Mouse (Mus musculus) testis, postnatal 14 days (tissue): ENCODE measurements around the gene Zdhhc9.

Source experiments
- DNase-seq: peaks from one replicate; pipeline ENCODE4 v3.0.0; 2021; ENCODE audit warnings: low spot score

Zdhhc9 gene

GRCm38 (mm10) chrX:48170368-48170767, 38.3 kb downstream of the Zdhhc9 start:
- DNase-seq = no peak

- DNase-seq = no peak
Observed at GRCm38 (mm10) chrX:48169892-48170291, 38.8 kb downstream of the Zdhhc9 start.

- DNase-seq = no peak
Observed at GRCm38 (mm10) chrX:48158229-48158919, 50.3 kb downstream of the Zdhhc9 start.

- no peak for DNase-seq
Observed at GRCm38 (mm10) chrX:48157396-48157795, 51.3 kb downstream of the Zdhhc9 start.

GRCm38 (mm10) chrX:48155489-48155888, 53.2 kb downstream of the Zdhhc9 start:
- DNase-seq = no peak

GRCm38 (mm10) chrX:48153949-48154348, 54.7 kb downstream of the Zdhhc9 start:
- no peak for DNase-seq

- no peak for DNase-seq
Observed at GRCm38 (mm10) chrX:48153414-48153813, 55.3 kb downstream of the Zdhhc9 start.

GRCm38 (mm10) chrX:48152106-48152505, 56.6 kb downstream of the Zdhhc9 start:
- no peak for DNase-seq

- no peak for DNase-seq
Observed at GRCm38 (mm10) chrX:48147741-48148186, 60.9 kb downstream of the Zdhhc9 start.

GRCm38 (mm10) chrX:48147226-48147625, 61.5 kb downstream of the Zdhhc9 start:
- DNase-seq = no peak

- DNase-seq = no peak
Observed at GRCm38 (mm10) chrX:48146262-48146661, 62.4 kb downstream of the Zdhhc9 start, which contains the start of gene Sash3. Gene Sash3, plus strand, starts transcription at chrX:48146436.

GRCm38 (mm10) chrX:48143415-48144335, 65.0 kb downstream of the Zdhhc9 start:
- no peak for DNase-seq

- no peak for DNase-seq
Observed at GRCm38 (mm10) chrX:48141481-48141880, 67.2 kb downstream of the Zdhhc9 start.

GRCm38 (mm10) chrX:48140286-48140877, 68.3 kb downstream of the Zdhhc9 start:
- DNase-seq = no peak

- no peak for DNase-seq
Observed at GRCm38 (mm10) chrX:48139368-48140285, 69.1 kb downstream of the Zdhhc9 start.

GRCm38 (mm10) chrX:48138539-48139275, 70.0 kb downstream of the Zdhhc9 start:
- no peak for DNase-seq

- DNase-seq = no peak
Observed at GRCm38 (mm10) chrX:48138011-48138410, 70.7 kb downstream of the Zdhhc9 start.

- no peak for DNase-seq
Observed at GRCm38 (mm10) chrX:48136935-48137334, 71.7 kb downstream of the Zdhhc9 start.

GRCm38 (mm10) chrX:48129167-48129566, 79.5 kb downstream of the Zdhhc9 start:
- DNase-seq = no peak

GRCm38 (mm10) chrX:48127502-48128218, 81.0 kb downstream of the Zdhhc9 start:
- DNase-seq = no peak
